9 mouse cellular contexts compared by ENCODE assay signal in genomic region chr13:41571368-41572350, GRCm38 (mm10). TPM values are rescaled to one million over a fixed set of nuclear protein-coding genes. Genes with fewer than 3 reads are reported as not detected.
DNase-seq lines count a peak whose midpoint lies in the region; ATAC-seq lines count a peak whose summit lies in the region.
"Had no signal": no experiment of that assay in that cellular context is flagged by ENCODE, and none has a peak within 500 bp of the region (broad histone marks: within the 10 kb centered on the region; RNA-seq: fewer than 3 reads in every experiment).

No protein-coding gene starts in this region.

- H3K4me2 ChIP-seq in liver, embryonic 11.5 days, result no peak overlapping the region
- H3K4me2 ChIP-seq in neural tube, embryonic 13.5 days, result peak overlapping the region; percentile 46
- H3K4me2 ChIP-seq: limb, embryonic 12.5 days had no signal

- 59% methylated on average over 13 of the region's 13 CpGs for WGBS in liver, embryonic 11.5 days
- WGBS in neural tube, embryonic 13.5 days, result 13% methylated on average over 13 of the region's 13 CpGs

- no peak overlapping the region for H3K4me3 ChIP-seq in liver, embryonic 11.5 days (ENCODE audit: low read depth, low read length)
- no peak overlapping the region for H3K4me3 ChIP-seq in neural tube, embryonic 13.5 days
- H3K4me3 ChIP-seq: limb, embryonic 12.5 days had no signal

- no peak overlapping the region for H3K27ac ChIP-seq in liver, embryonic 11.5 days (ENCODE audit: low read depth, low read length)
- H3K27ac ChIP-seq in neural tube, embryonic 13.5 days (replicated peaks), result peak overlapping the region; percentile 57
- H3K27ac ChIP-seq: limb, embryonic 12.5 days had no signal

- H3K27me3 ChIP-seq in liver, embryonic 11.5 days (replicated peaks; ENCODE audit: control insufficient read depth, insufficient read depth, low read length), result no peaks in the 10 kb centered on the region
- H3K27me3 ChIP-seq in neural tube, embryonic 13.5 days, result no peaks in the 10 kb centered on the region
- H3K27me3 ChIP-seq: limb, embryonic 12.5 days had no signal

- no peaks in the 10 kb centered on the region for H3K36me3 ChIP-seq in liver, embryonic 11.5 days (ENCODE audit: control insufficient read depth, insufficient read depth, low read length)
- H3K36me3 ChIP-seq in neural tube, embryonic 13.5 days, result no peaks in the 10 kb centered on the region
- H3K36me3 ChIP-seq: limb, embryonic 12.5 days had no signal

- H3K4me1 ChIP-seq in liver, embryonic 11.5 days (replicated peaks; ENCODE audit: control insufficient read depth, insufficient read depth, low read length), result no peaks in the 10 kb centered on the region
- peaks cover 10% of the 10 kb centered on the region for H3K4me1 ChIP-seq in neural tube, embryonic 13.5 days (replicated peaks)

- peak; percentile 52 for DNase-seq in adrenal gland, adult 8-10 months
- DNase-seq in embryo, embryonic 11 days, result peak; percentile 90
- DNase-seq in gastrocnemius, postnatal 25 days, result peak; percentile 20
- peak; percentile 86 for DNase-seq in kidney, postnatal 10 days
- peak; percentile 45 for DNase-seq in liver, embryonic 11.5 days (ENCODE audit: low spot score)
- DNase-seq in thymus, adult 18-20 months, result peak; percentile 8 to 47

- H3K9me3 ChIP-seq in liver, embryonic 11.5 days (ENCODE audit: control insufficient read depth, low read length), result no peaks in the 10 kb centered on the region
- H3K9me3 ChIP-seq in neural tube, embryonic 13.5 days, result no peaks in the 10 kb centered on the region; the same call in 1 of the 2 replicates
- H3K9me3 ChIP-seq: limb, embryonic 12.5 days had no signal

- H3K9ac ChIP-seq in liver, embryonic 11.5 days (ENCODE audit: low read depth, low read length), result no peak overlapping the region
- H3K9ac ChIP-seq in neural tube, embryonic 13.5 days, result peak overlapping the region; percentile 56; the same call in 1 of the 2 replicates
- H3K9ac ChIP-seq: limb, embryonic 12.5 days had no signal

- peak; percentile 97 for ATAC-seq in CD4-positive, CD25-positive, alpha-beta regulatory T cell, adult 4 months
- ATAC-seq in liver, embryonic 11.5 days (replicated peaks; ENCODE audit: low FRiP score), result no peak
- ATAC-seq in neural tube, embryonic 13.5 days (ENCODE audit: low read depth), result peak; percentile 76

RNA-seq across cellular contexts. Expression of gene Tmem170b, which starts 34.0 kb away (rescaled TPM):
- polyA plus RNA-seq in CD4-positive, CD25-positive, alpha-beta regulatory T cell, adult 4 months (2017; shearing (Covaris generic)), result 10 to 100 TPM; 11.0 to 14.2 TPM
- total RNA-seq in adrenal gland, adult 8-10 months (2022), result 10 to 100 TPM; 22.4 to 28.9 (median 25.9) TPM
- 10 to 100 TPM; 22.0 to 23.6 TPM for total RNA-seq in gastrocnemius, postnatal 25 days (2021)
- polyA plus RNA-seq in liver, embryonic 11.5 days (2014; fragmentation: Nextera tagmentation; extraction: Ambion mirVana), result 11.4 and 12.1 TPM in 2 replicates
- polyA plus RNA-seq in neural tube, embryonic 13.5 days (2015; fragmentation: Nextera tagmentation; extraction: Ambion mirVana), result 31.4 and 31.6 TPM in 2 replicates

Comparison
In these comparisons a context has a peak if more than half of its experiments do, and no peak if none do; other contexts are left out.
1. DNase-seq: peak in every context shown above with its lines; median percentile 90 in embryo, embryonic 11 days; 86 in kidney, postnatal 10 days; 52 in adrenal gland, adult 8-10 months; 45 in liver, embryonic 11.5 days; 28 in thymus, adult 18-20 months; 20 in gastrocnemius, postnatal 25 days.